Mouse (Mus musculus): ENCODE data around the gene Chrnb1. TPM values are rescaled to one million over a fixed set of nuclear protein-coding genes. Genes with fewer than 3 reads are reported as not detected.

The Chrnb1 gene
- polyA plus RNA-seq, 1 experiment from 2014 or later, result 5.8 TPM

GRCm38 (mm10) chr11:69774961-69775360 lies 20.8 kb downstream of the Chrnb1 start:
- WGBS, result 50% methylated on average over 5 of the region's 5 CpGs
- no peaks in the 10 kb centered on the region for H3K9me3 ChIP-seq (ENCODE audit: control insufficient read depth, low read length)
- H3K27ac ChIP-seq (replicated peaks in 1 of 2; ENCODE audit: control insufficient read depth in 1 of 2, insufficient read depth in 1 of 2, low read depth in 2 of 2, low read length in 2 of 2), result no peak overlapping the region
- H3K9ac ChIP-seq (ENCODE audit: low read length), result no peak overlapping the region
- no peak overlapping the region for H3K4me2 ChIP-seq (ENCODE audit: low read length)
- no peak for ATAC-seq (ENCODE audit: insufficient number of reproducible peaks, insufficient read depth, low FRiP score, low read depth)
- no peaks in the 10 kb centered on the region for H3K27me3 ChIP-seq (ENCODE audit: control insufficient read depth, insufficient read depth, low read length)
- peaks cover 20% of the 10 kb centered on the region for H3K36me3 ChIP-seq (ENCODE audit: control insufficient read depth, insufficient read depth, low read length)
- no peak overlapping the region for H3K4me3 ChIP-seq (ENCODE audit: control insufficient read depth in 1 of 2, insufficient read depth in 1 of 2, low read depth in 1 of 2, low read length in 2 of 2)
- peaks cover 8 to 13% of the 10 kb centered on the region in 2 experiments for H3K4me1 ChIP-seq (ENCODE audit: control insufficient read depth in 2 of 2, insufficient read depth in 2 of 2, low read length in 2 of 2)

GRCm38 (mm10) chr11:69767625-69767909 lies 28.2 kb downstream of the Chrnb1 start:
- peak overlapping the region; percentile 80 for H3K4me2 ChIP-seq (ENCODE audit: low read length)
- no peak for ATAC-seq (ENCODE audit: insufficient number of reproducible peaks, insufficient read depth, low FRiP score, low read depth)
- peak overlapping the region; percentile 55 to 97; a peak in 2 of 4 replicates for H3K27ac ChIP-seq (replicated peaks in 1 of 2; ENCODE audit: control insufficient read depth in 1 of 2, insufficient read depth in 1 of 2, low read depth in 2 of 2, low read length in 2 of 2)
- H3K27me3 ChIP-seq (ENCODE audit: control insufficient read depth, insufficient read depth, low read length), result no peaks in the 10 kb centered on the region
- H3K4me1 ChIP-seq (ENCODE audit: control insufficient read depth in 2 of 2, insufficient read depth in 2 of 2, low read length in 2 of 2), result peaks cover 17 to 25% of the 10 kb centered on the region in 2 experiments
- H3K4me3 ChIP-seq (ENCODE audit: control insufficient read depth in 1 of 2, insufficient read depth in 1 of 2, low read depth in 1 of 2, low read length in 2 of 2), result peak overlapping the region; percentile 64 to 96; a peak in 3 of 4 replicates
- WGBS, result 48% methylated on average over 4 of the region's 4 CpGs
- H3K9me3 ChIP-seq (ENCODE audit: control insufficient read depth, low read length), result no peaks in the 10 kb centered on the region
- H3K9ac ChIP-seq (ENCODE audit: low read length), result peak overlapping the region; percentile 99
- no peaks in the 10 kb centered on the region for H3K36me3 ChIP-seq (ENCODE audit: control insufficient read depth, insufficient read depth, low read length)

GRCm38 (mm10) chr11:69766872-69767624 lies 28.7 kb downstream of the Chrnb1 start:
- Histone ChIP-seq H3K4me2 (ENCODE audit: low read length) (peak overlapping the region; percentile 80), H3K27me3 (ENCODE audit: control insufficient read depth, insufficient read depth, low read length) (no peaks in the 10 kb centered on the region), H3K4me3 (ENCODE audit: control insufficient read depth in 1 of 2, insufficient read depth in 1 of 2, low read depth in 1 of 2, low read length in 2 of 2) (peak overlapping the region; percentile 64 to 96), H3K9ac (ENCODE audit: low read length) (peak overlapping the region; percentile 99), H3K36me3 (ENCODE audit: control insufficient read depth, insufficient read depth, low read length) (no peaks in the 10 kb centered on the region), H3K27ac (replicated peaks in 1 of 2; ENCODE audit: control insufficient read depth in 1 of 2, insufficient read depth in 1 of 2, low read depth in 2 of 2, low read length in 2 of 2) (peak overlapping the region; percentile 75 to 97), H3K9me3 (ENCODE audit: control insufficient read depth, low read length) (no peaks in the 10 kb centered on the region), H3K4me1 (ENCODE audit: control insufficient read depth in 2 of 2, insufficient read depth in 2 of 2, low read length in 2 of 2) (peaks cover 17 to 25% of the 10 kb centered on the region in 2 experiments)
- WGBS, result 45% methylated on average over 13 of the region's 13 CpGs
- ATAC-seq (ENCODE audit: insufficient number of reproducible peaks, insufficient read depth, low FRiP score, low read depth), result no peak

GRCm38 (mm10) chr11:69766126-69766609 lies 29.6 kb downstream of the Chrnb1 start:
- Histone ChIP-seq H3K27me3 (ENCODE audit: control insufficient read depth, insufficient read depth, low read length) (no peaks in the 10 kb centered on the region), H3K27ac (replicated peaks in 1 of 2; ENCODE audit: control insufficient read depth in 1 of 2, insufficient read depth in 1 of 2, low read depth in 2 of 2, low read length in 2 of 2) (peak overlapping the region; percentile 65 to 97), H3K9me3 (ENCODE audit: control insufficient read depth, low read length) (no peaks in the 10 kb centered on the region), H3K4me3 (ENCODE audit: control insufficient read depth in 1 of 2, insufficient read depth in 1 of 2, low read depth in 1 of 2, low read length in 2 of 2) (peak overlapping the region; percentile 64 to 96), H3K4me1 (ENCODE audit: control insufficient read depth in 2 of 2, insufficient read depth in 2 of 2, low read length in 2 of 2) (peaks cover 17 to 25% of the 10 kb centered on the region in 2 experiments), H3K36me3 (ENCODE audit: control insufficient read depth, insufficient read depth, low read length) (no peaks in the 10 kb centered on the region), H3K4me2 (ENCODE audit: low read length) (peak overlapping the region; percentile 80), H3K9ac (ENCODE audit: low read length) (peak overlapping the region; percentile 99)
- 0% methylated on average over 27 of the region's 37 CpGs for WGBS
- ATAC-seq (ENCODE audit: insufficient number of reproducible peaks, insufficient read depth, low FRiP score, low read depth), result peak; percentile 60

- ATAC-seq (ENCODE audit: insufficient number of reproducible peaks, insufficient read depth, low FRiP score, low read depth), result peak; percentile 41
- Histone ChIP-seq H3K27me3 (ENCODE audit: control insufficient read depth, insufficient read depth, low read length) (no peaks in the 10 kb centered on the region), H3K4me2 (ENCODE audit: low read length) (peak within 1 kb of the TSS; percentile 80), H3K27ac (replicated peaks in 1 of 2; ENCODE audit: control insufficient read depth in 1 of 2, insufficient read depth in 1 of 2, low read depth in 2 of 2, low read length in 2 of 2) (peak within 1 kb of the TSS; percentile 75 to 97), H3K9me3 (ENCODE audit: control insufficient read depth, low read length) (no peaks in the 10 kb centered on the region), H3K4me1 (ENCODE audit: control insufficient read depth in 2 of 2, insufficient read depth in 2 of 2, low read length in 2 of 2) (peaks cover 17 to 26% of the 10 kb centered on the region in 2 experiments), H3K9ac (ENCODE audit: low read length) (peak within 1 kb of the TSS; percentile 99), H3K4me3 (ENCODE audit: control insufficient read depth in 1 of 2, insufficient read depth in 1 of 2, low read depth in 1 of 2, low read length in 2 of 2) (peak within 1 kb of the TSS; percentile 64 to 96), H3K36me3 (ENCODE audit: control insufficient read depth, insufficient read depth, low read length) (no peaks in the 10 kb centered on the region)
- 21% methylated on average over 37 of the region's 55 CpGs for WGBS
Observed at GRCm38 (mm10) chr11:69765221-69766125, 30.3 kb downstream of the Chrnb1 start, which contains the start of gene Zbtb4. Gene Zbtb4 (plus strand): TSS chr11:69765912.

- no peak overlapping the region for H3K27ac ChIP-seq (replicated peaks in 1 of 2; ENCODE audit: control insufficient read depth in 1 of 2, insufficient read depth in 1 of 2, low read depth in 2 of 2, low read length in 2 of 2)
- no peaks in the 10 kb centered on the region for H3K27me3 ChIP-seq (ENCODE audit: control insufficient read depth, insufficient read depth, low read length)
- no peaks in the 10 kb centered on the region for H3K9me3 ChIP-seq (ENCODE audit: control insufficient read depth, low read length)
- H3K4me1 ChIP-seq (ENCODE audit: control insufficient read depth in 2 of 2, insufficient read depth in 2 of 2, low read length in 2 of 2), result peaks cover 23 to 31% of the 10 kb centered on the region in 2 experiments
- no peaks in the 10 kb centered on the region for H3K36me3 ChIP-seq (ENCODE audit: control insufficient read depth, insufficient read depth, low read length)
- no peak for ATAC-seq (ENCODE audit: insufficient number of reproducible peaks, insufficient read depth, low FRiP score, low read depth)
- H3K9ac ChIP-seq (ENCODE audit: low read length), result no peak overlapping the region
- H3K4me3 ChIP-seq (ENCODE audit: control insufficient read depth in 1 of 2, insufficient read depth in 1 of 2, low read depth in 1 of 2, low read length in 2 of 2), result no peak overlapping the region
- H3K4me2 ChIP-seq (ENCODE audit: low read length), result no peak overlapping the region
- WGBS, result 71% methylated on average over 7 of the region's 7 CpGs
Observed at GRCm38 (mm10) chr11:69763551-69763950, 32.2 kb downstream of the Chrnb1 start.

- Histone ChIP-seq H3K9ac (ENCODE audit: low read length) (0 out of 2 replicates have a peak within 1 kb of the TSS, but pooled peaks have one; percentile 84), H3K4me3 (ENCODE audit: control insufficient read depth in 1 of 2, insufficient read depth in 1 of 2, low read depth in 1 of 2, low read length in 2 of 2) (no peak within 1 kb of the TSS), H3K27ac (replicated peaks in 1 of 2; ENCODE audit: control insufficient read depth in 1 of 2, insufficient read depth in 1 of 2, low read depth in 2 of 2, low read length in 2 of 2) (no peak within 1 kb of the TSS), H3K4me1 (ENCODE audit: control insufficient read depth in 2 of 2, insufficient read depth in 2 of 2, low read length in 2 of 2) (peaks cover 11 to 26% of the 10 kb centered on the region in 2 experiments), H3K27me3 (ENCODE audit: control insufficient read depth, insufficient read depth, low read length) (no peaks in the 10 kb centered on the region), H3K36me3 (ENCODE audit: control insufficient read depth, insufficient read depth, low read length) (no peaks in the 10 kb centered on the region), H3K4me2 (ENCODE audit: low read length) (no peak within 1 kb of the TSS), H3K9me3 (ENCODE audit: control insufficient read depth, low read length) (no peaks in the 10 kb centered on the region)
- 64% methylated on average over 1 of the region's 1 CpGs for WGBS
- ATAC-seq (ENCODE audit: insufficient number of reproducible peaks, insufficient read depth, low FRiP score, low read depth), result no peak
Observed at GRCm38 (mm10) chr11:69761868-69762267, 33.9 kb downstream of the Chrnb1 start, which contains the start of gene Slc35g3. Gene Slc35g3 (minus strand): TSS chr11:69761968.

All from heart, embryonic 14.5 days (tissue).